Mouse (Mus musculus) megakaryocyte-erythroid progenitor cell, adult 5-6 weeks (primary cell): ENCODE measurements at regions not wholly inside any gene's neighbourhood (a gene's known extent, or its start where the extent isn't known, plus 50 kb on each side); places are given as distances from the start of the nearest gene placed in this dataset.

Experiments
- ATAC-seq: replicated peaks from 2 replicates; pipeline ENCODE4 v1.8.0; 2016; ENCODE audit warnings: mild to moderate bottlenecking, inconsistent platforms; ENCODE audit not compliant: severe bottlenecking, poor library complexity, low FRiP score, low TSS enrichment

- no peak for ATAC-seq
Observed at GRCm38 (mm10) chr5:64519731-64520130, 283.5 kb upstream of the Klf3 start.

- no peak for ATAC-seq
Observed at GRCm38 (mm10) chr5:64521401-64521800, 281.8 kb upstream of the Klf3 start.

GRCm38 (mm10) chr5:64521969-64522368 lies 281.2 kb upstream of the Klf3 start:
- ATAC-seq, result 0 out of 2 replicates have a peak, but pooled peaks have one; percentile 43

GRCm38 (mm10) chr5:64526521-64526920 lies 276.7 kb upstream of the Klf3 start:
- ATAC-seq, result 0 out of 2 replicates have a peak, but pooled peaks have one; percentile 22

- ATAC-seq, result no peak
Observed at GRCm38 (mm10) chr5:64527962-64528361, 275.2 kb upstream of the Klf3 start.

- ATAC-seq, result no peak
Observed at GRCm38 (mm10) chr5:64534371-64534770, 268.8 kb upstream of the Klf3 start.

- ATAC-seq, result no peak
Observed at GRCm38 (mm10) chr5:64534947-64535346, 268.2 kb upstream of the Klf3 start.

GRCm38 (mm10) chr5:64535546-64535945 lies 267.6 kb upstream of the Klf3 start:
- no peak for ATAC-seq

- ATAC-seq, result no peak
Observed at GRCm38 (mm10) chr5:64536393-64537112, 266.6 kb upstream of the Klf3 start.

- no peak for ATAC-seq
Observed at GRCm38 (mm10) chr5:64537113-64537780, 265.9 kb upstream of the Klf3 start.

- no peak for ATAC-seq
Observed at GRCm38 (mm10) chr5:64541765-64542164, 261.4 kb upstream of the Klf3 start.

- no peak for ATAC-seq
Observed at GRCm38 (mm10) chr5:64555931-64556330, 247.3 kb upstream of the Klf3 start.

GRCm38 (mm10) chr5:64566451-64567390 lies 236.5 kb upstream of the Klf3 start:
- ATAC-seq, result peak; percentile 64

- ATAC-seq, result peak; percentile 98
Observed at GRCm38 (mm10) chr5:64567813-64568212, 235.4 kb upstream of the Klf3 start.

- ATAC-seq, result 0 out of 2 replicates have a peak, but pooled peaks have one; percentile 25
Observed at GRCm38 (mm10) chr5:64568294-64568693, 234.9 kb upstream of the Klf3 start.

GRCm38 (mm10) chr5:64574386-64574785 lies 228.8 kb upstream of the Klf3 start:
- no peak for ATAC-seq

- ATAC-seq, result no peak
Observed at GRCm38 (mm10) chr5:64575896-64576295, 227.3 kb upstream of the Klf3 start.

GRCm38 (mm10) chr5:64576426-64577262 lies 226.5 kb upstream of the Klf3 start:
- ATAC-seq, result peak; percentile 56

GRCm38 (mm10) chr5:64577424-64577823 lies 225.8 kb upstream of the Klf3 start:
- ATAC-seq, result peak; percentile 66
